Mouse (Mus musculus) retina, adult 2 months (tissue): ENCODE data around the gene Eef1akmt1.

ENCODE experiments used
- DNase-seq: peaks from one replicate; pipeline ENCODE4 v3.0.0-alpha.2; 2012; ENCODE audit warnings: low read depth, low spot score

The Eef1akmt1 gene

GRCm38 (mm10) chr14:57571155-57572133 is at the start of gene Eef1akmt1:
Eef1akmt1 (minus strand) TSS chr14:57571612.
- DNase-seq = peak; percentile 86

- DNase-seq = no peak
Measured at GRCm38 (mm10) chr14:57620598-57621236, 49.3 kb upstream of the Eef1akmt1 start.

DNA sequence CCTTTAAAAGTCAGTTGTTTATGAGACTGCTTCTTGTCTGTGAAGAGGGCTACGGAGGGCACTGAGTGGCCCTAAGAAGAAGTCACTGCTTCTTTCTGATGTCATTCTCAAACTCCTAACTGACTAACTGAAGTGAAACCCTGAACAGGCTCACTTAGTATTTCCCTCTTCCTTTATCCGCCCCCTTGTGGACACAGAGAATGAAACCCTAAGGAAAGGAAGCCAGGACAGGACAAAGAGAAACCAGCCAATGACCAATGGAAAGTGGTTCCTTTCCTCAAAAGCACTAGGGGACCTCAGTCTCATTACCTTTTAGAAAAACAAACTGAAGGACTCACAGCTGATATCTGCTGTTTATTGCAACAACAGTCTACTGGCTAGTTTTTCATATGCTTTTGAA is 48.1 kb upstream of the Eef1akmt1 start:
- no peak for DNase-seq

- no peak for DNase-seq
Measured at GRCm38 (mm10) chr14:57617675-57618074, 46.3 kb upstream of the Eef1akmt1 start.

DNA sequence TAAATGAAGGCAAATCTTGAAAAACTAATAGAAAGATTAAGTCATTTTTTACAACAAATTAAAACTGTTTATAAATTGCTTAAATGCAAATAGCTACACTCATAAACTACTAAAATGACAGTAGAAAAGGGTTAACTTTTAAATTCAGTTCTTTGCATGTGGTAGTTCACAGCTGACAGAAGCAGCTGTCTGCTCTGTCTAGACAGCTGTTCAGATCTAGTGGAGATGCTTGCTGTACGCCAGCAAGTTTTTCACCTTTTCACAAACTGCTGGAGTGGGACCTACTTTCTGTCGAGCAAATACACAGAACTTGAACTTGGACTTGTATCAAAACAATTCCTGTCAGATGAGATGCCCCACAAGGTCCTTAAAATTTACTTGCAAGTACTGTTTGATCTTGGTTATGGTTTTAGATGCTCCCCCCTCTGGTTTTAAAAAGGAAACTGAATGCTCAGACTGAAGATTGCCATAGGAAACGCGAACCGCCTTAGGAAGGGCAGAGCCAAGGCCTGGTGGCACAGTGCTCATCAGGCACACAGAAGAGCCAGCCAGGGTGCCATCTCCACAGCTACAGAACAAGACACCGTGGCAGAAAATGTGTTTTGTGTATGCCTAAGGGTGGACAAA is 45.0 kb upstream of the Eef1akmt1 start:
- no peak for DNase-seq

DNA sequence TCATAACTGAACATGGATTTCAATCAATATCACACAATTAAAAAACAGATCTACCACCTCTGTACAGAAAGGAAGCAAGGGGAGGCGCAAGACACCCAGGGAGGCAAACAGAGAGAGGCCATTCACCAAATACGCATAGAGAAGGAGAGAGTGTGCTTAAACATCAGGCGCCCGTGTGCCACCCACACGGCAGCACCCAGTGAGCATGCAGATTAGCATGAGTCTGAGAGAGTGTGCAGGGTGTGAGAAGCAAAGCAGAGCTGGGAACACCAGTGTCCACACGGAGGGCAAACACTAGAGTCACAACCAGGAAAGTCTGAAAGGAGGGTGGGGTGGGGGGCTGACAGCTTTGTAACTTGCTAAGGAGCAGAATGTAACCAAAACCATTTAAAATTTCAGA is 44.4 kb upstream of the Eef1akmt1 start:
- no peak for DNase-seq

DNA sequence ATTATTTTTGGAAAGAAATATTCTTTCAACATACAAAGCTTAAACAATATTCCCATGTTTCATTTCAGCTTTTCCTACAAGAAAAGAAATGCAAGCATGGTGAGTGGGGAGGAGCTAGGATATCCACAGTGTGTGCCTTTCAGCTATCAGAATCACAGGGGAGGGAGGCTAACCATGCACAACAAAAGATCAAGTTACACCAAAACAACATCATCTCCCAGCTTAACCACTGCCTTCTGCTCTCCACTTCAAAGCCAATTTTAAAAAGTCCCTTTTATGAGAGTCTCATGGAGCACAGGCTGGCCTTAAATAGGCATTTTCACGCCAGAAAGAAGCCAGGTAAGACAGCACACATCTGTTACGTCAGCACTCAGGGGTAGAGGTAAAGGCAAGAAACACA is 39.6 kb upstream of the Eef1akmt1 start:
- no peak for DNase-seq

DNA sequence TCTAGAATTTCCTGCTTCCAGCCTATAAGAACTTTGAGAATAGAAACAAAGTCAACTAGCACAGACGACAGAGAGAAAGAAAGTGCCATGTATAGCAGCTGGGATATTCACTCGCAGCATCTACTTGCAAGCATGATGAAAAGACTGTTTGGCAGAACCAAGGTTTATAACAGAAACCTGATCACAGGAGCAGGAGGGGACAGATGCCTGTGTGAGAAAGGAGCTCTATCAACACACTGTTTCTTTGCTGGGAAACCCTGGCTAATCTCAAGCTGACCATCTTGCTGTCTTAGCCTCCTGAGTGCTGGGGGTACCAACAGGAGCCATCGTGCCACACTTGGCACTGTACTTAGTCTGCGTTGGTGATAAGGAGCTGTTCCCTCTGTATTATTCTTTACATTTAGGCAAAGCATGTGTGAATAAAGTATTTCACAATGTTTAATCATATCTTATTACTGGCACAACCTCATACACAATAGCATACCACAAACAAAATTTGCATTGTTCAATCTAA is 38.5 kb upstream of the Eef1akmt1 start:
- no peak for DNase-seq

DNA sequence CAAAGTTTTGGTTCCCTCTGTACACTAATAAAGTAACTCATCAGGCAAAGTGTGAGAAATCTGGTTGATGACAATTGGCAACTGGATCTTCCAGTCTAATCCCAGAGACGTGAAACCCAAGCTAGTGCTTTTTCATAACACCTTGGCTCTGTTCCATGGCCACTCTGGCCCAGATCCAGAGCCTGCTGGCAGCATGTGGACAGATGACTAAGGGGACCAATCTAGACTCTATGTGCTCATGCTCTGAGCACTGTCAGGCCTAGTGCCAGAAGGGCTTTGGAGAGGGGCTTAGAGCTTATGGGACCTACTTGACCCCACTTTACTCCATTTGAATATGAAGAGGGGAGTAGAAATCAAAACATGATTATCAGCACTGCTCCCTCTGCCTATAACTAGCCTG is 36.1 kb upstream of the Eef1akmt1 start:
- DNase-seq = peak; percentile 62

DNA sequence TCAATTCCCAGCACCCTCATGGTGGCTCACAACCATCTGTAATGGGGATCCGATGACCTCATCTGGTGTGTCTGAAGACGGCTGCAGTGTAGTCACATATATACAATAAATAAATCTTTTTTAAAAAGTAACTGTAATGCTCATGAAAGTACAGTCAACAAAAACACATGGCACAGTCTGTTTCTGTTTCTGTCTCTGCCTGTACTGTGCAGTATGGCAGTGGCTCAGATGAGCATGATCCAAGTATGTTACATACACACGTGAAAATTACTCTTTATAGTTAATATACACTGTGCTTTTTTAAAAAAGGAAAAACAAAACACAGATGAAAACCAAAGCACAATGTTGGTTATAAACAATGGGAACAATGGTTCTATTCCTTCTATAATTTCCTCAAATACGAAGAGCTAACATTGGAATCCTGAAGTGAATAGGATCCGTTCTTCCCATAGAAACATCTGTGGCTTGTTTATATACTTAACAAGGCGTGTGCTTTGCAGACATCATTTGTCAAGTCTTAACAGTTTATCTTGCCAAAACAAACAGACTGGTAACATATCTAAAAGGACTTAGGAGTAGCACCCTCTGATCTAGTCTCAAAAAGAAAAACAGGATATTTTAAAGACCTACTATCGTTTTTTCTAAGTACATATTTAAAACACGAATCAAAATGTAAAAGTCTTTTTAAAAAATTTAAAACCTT is 35.4 kb upstream of the Eef1akmt1 start:
- DNase-seq = no peak

DNA sequence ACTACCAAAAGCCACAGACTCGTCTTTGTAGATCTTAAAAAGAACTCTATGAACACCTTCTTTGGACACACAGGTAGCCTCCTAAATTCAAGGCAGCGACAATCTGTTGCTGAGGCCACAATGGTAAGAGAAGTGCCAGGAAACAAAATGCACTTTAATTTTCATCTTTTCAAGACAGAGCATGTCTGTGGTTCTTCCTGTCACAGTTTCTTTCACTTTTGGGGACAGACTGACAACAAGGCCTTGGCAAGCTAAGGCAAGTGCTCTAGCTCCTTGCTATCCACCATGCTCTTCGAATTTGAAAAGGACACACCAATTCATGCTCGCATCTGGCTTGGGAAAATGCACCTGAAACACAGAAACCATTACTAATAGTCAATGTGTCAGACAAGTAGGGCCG is 21.9 kb upstream of the Eef1akmt1 start:
- DNase-seq = no peak

GRCm38 (mm10) chr14:57591830-57592229 is 20.4 kb upstream of the Eef1akmt1 start:
- no peak for DNase-seq

DNA sequence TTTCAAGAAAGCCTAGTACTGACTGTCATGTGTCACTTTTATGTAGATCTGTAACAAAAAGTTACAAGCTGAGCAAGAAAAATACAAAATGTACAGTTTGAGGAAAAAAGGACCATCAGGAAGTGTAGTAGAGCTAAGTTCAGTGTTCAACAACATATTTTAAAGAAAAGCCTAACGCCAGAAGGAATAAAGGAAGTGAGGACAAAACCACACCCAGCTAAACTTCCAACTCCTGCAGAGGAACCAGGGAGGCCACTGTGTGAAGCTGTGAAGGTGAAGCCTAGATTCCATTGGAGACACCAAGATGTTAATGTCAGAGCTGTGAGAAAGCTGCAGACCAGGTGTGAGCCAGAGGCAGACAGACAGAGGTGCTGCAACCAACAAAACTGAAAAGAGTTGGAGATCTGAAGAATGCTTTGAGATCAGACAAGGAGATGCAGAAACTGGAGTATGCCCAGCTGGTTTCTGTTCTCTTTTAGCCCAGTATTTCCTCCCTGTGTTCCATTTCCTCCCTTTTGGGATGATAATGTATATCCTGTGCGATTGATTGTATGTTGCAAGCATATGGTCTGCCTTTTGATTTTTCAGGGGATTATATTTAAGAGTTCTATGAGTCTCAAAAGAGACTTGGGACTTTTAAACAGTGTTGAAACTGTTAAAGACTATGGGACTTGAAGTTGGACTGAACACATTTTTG is 5.1 kb upstream of the Eef1akmt1 start:
- no peak for DNase-seq

- DNase-seq = no peak
Measured at GRCm38 (mm10) chr14:57574792-57575587, 3.6 kb upstream of the Eef1akmt1 start.

- DNase-seq = no peak
Measured at GRCm38 (mm10) chr14:57565626-57566025, 5.8 kb downstream of the Eef1akmt1 start.

GRCm38 (mm10) chr14:57556922-57557321 is 14.5 kb downstream of the Eef1akmt1 start:
- no peak for DNase-seq

DNA sequence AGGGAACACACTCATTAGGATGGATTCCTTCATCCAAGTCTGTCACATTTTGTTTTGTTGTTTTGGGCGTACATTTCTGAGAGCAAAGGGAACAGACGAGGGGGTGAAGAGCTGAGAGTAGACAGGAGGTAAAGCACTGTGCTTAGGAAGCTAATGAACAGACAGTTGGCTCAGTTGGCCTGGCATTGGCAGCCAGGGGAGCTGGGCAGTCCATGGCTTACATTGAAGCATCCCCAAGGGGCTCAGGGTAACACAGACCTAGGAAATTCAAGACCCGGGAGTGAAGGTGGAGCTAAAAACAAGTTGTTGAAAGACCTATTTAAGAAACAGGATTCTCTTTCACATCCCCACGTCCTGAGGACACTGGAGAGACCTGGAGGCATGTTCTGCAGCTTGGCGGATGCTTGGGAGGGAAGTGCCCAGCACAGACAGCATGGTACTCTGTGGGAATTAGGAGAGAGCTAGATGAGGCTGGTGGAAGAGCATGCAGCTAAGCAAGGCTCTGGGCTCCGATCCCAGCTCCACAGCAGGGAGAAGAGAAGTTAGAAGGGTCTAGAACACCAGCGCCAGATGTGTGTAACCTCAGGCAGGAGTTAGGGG is 15.8 kb downstream of the Eef1akmt1 start:
- no peak for DNase-seq

GRCm38 (mm10) chr14:57554434-57554833 is 17.0 kb downstream of the Eef1akmt1 start:
- DNase-seq = no peak

GRCm38 (mm10) chr14:57552945-57553344 is 18.5 kb downstream of the Eef1akmt1 start:
- DNase-seq = no peak

DNA sequence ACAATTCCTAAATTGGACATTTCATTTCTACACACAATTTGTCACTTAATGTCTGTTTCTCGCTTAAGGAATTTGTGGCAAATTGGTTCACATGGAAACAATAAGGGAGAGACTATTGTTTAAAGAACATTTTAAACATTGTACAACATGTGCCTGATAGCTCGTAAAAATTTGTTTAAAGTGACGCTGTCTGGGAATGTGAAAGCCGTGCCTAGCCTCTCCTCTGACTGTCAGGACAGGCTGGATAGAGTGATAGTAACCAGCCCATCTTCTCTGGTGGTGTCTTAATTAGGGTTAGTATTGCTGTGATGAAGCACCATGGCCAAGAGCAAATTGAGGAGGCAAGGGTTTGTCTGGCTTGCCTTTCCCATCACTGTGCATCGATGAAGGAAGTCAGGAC is 24.4 kb downstream of the Eef1akmt1 start:
- DNase-seq = no peak
